Mouse (Mus musculus) forebrain, embryonic 12.5 days (tissue): ENCODE results near the gene Gorasp1. TPM values are rescaled to one million over a fixed set of nuclear protein-coding genes. Genes with fewer than 3 reads are reported as not detected.

Source experiments
- polyA plus RNA-seq: library from polyadenylated mRNA; unstranded; fragments of >200 nt; fragmentation: Nextera tagmentation; extraction: Ambion mirVana; gene quantifications from 2 replicates; pipeline ENCODE4 v1.2.1, GENCODE M21; 2016

The Gorasp1 gene
- polyA plus RNA-seq, 1 experiment from 2014 or later = 27.7 TPM

Other genes with a start within 250 kb of the Gorasp1 start
- gene Scn10a, start 218.2 kb downstream of the Gorasp1 start, polyA plus RNA-seq = 0.08 TPM in 1 of 2 replicates, not detected in the other
- 0.87 and 0.88 TPM in 2 replicates for gene Scn11a, start 112.1 kb downstream of the Gorasp1 start, polyA plus RNA-seq
- gene Wdr48, start 42.7 kb downstream of the Gorasp1 start, polyA plus RNA-seq = 77.1 and 87.1 TPM in 2 replicates
- gene Ttc21a, start within 50 bp of the Gorasp1 start, polyA plus RNA-seq = 0.24 and 0.36 TPM in 2 replicates
- gene Csrnp1, start 47.1 kb upstream of the Gorasp1 start, polyA plus RNA-seq = 1.7 and 2.2 TPM in 2 replicates
- 0.04 TPM in 1 of 2 replicates, not detected in the other for gene Xirp1, start 86.0 kb upstream of the Gorasp1 start, polyA plus RNA-seq
- gene Cx3cr1, start 132.3 kb upstream of the Gorasp1 start, polyA plus RNA-seq = 5.1 TPM in 2 replicates
- gene Ccr8, start 154.5 kb upstream of the Gorasp1 start, polyA plus RNA-seq = not detected in 2 replicates
- gene Slc25a38, start 172.8 kb upstream of the Gorasp1 start, polyA plus RNA-seq = 28.6 and 32.7 TPM in 2 replicates
- gene Rpsa, start 190.1 kb upstream of the Gorasp1 start, polyA plus RNA-seq = 997 and 1,048 TPM in 2 replicates
- gene Mobp, start 212.1 kb upstream of the Gorasp1 start, polyA plus RNA-seq = 1.3 and 1.7 TPM in 2 replicates